14 mouse cellular contexts compared by ENCODE assay signal in genomic region chr2:166665244-166665922, GRCm38 (mm10). TPM values are rescaled to one million over a fixed set of nuclear protein-coding genes. Genes with fewer than 3 reads are reported as not detected.
DNase-seq lines count a peak whose midpoint lies in the region; ATAC-seq lines count a peak whose summit lies in the region.
"Had no signal": no experiment of that assay in that cellular context is flagged by ENCODE, and none has a peak within 500 bp of the region (broad histone marks: within the 10 kb centered on the region; RNA-seq: fewer than 3 reads in every experiment).

No protein-coding gene starts in this region.

- 80% methylated on average over 6 of the region's 6 CpGs for WGBS in embryonic facial prominence, embryonic 15.5 days
- 48% methylated on average over 6 of the region's 6 CpGs for whole genome bisulfite sequencing in liver, embryonic 13.5 days (ENCODE audit: insufficient replicate concordance)
- 58% methylated on average over 6 of the region's 6 CpGs for WGBS in heart, embryonic 11.5 days (ENCODE audit: insufficient replicate concordance)
- 73% methylated on average over 6 of the region's 6 CpGs for whole genome bisulfite sequencing in midbrain, embryonic 14.5 days

- no peak overlapping the region for H3K4me3 ChIP-seq in embryonic facial prominence, embryonic 15.5 days (replicated peaks)
- no peak overlapping the region for H3K4me3 ChIP-seq in liver, embryonic 13.5 days (replicated peaks)
- no peak overlapping the region for H3K4me3 ChIP-seq in heart, embryonic 11.5 days (ENCODE audit: low read depth, low read length)
- no peak overlapping the region for H3K4me3 ChIP-seq in midbrain, embryonic 14.5 days (replicated peaks; ENCODE audit: low read depth, low read length)
- H3K4me3 ChIP-seq: embryonic facial prominence, embryonic 13.5 days; hindbrain, embryonic 12.5 days; lung, embryonic 15.5 days had no signal

- no peaks in the 10 kb centered on the region for H3K36me3 ChIP-seq in embryonic facial prominence, embryonic 15.5 days
- no peaks in the 10 kb centered on the region for H3K36me3 ChIP-seq in liver, embryonic 13.5 days
- H3K36me3 ChIP-seq in heart, embryonic 11.5 days (ENCODE audit: control insufficient read depth, insufficient read depth, low read length), result no peaks in the 10 kb centered on the region
- no peaks in the 10 kb centered on the region for H3K36me3 ChIP-seq in midbrain, embryonic 14.5 days (ENCODE audit: control insufficient read depth, insufficient read depth, low read length)
- H3K36me3 ChIP-seq: embryonic facial prominence, embryonic 13.5 days; hindbrain, embryonic 12.5 days; lung, embryonic 15.5 days had no signal

- 0 out of 2 replicates have a peak overlapping the region, but pooled peaks have one; percentile 7 for H3K27ac ChIP-seq in embryonic facial prominence, embryonic 15.5 days (replicated peaks)
- H3K27ac ChIP-seq in liver, embryonic 13.5 days, result peak overlapping the region; percentile 54
- no peak overlapping the region for H3K27ac ChIP-seq in heart, embryonic 11.5 days (ENCODE audit: low read depth, low read length)
- no peak overlapping the region for H3K27ac ChIP-seq in midbrain, embryonic 14.5 days (replicated peaks; ENCODE audit: low read depth, low read length)
- H3K27ac ChIP-seq: embryonic facial prominence, embryonic 13.5 days; hindbrain, embryonic 12.5 days; lung, embryonic 15.5 days had no signal

- no peaks in the 10 kb centered on the region for H3K27me3 ChIP-seq in embryonic facial prominence, embryonic 15.5 days
- H3K27me3 ChIP-seq in liver, embryonic 13.5 days, result no peaks in the 10 kb centered on the region
- H3K27me3 ChIP-seq in heart, embryonic 11.5 days (ENCODE audit: control insufficient read depth, insufficient read depth, low read length), result no peaks in the 10 kb centered on the region
- H3K27me3 ChIP-seq in midbrain, embryonic 14.5 days (ENCODE audit: control insufficient read depth, insufficient read depth, low read length), result no peaks in the 10 kb centered on the region
- H3K27me3 ChIP-seq: embryonic facial prominence, embryonic 13.5 days; hindbrain, embryonic 12.5 days; lung, embryonic 15.5 days had no signal

- no peak overlapping the region for H3K4me2 ChIP-seq in embryonic facial prominence, embryonic 15.5 days (replicated peaks)
- H3K4me2 ChIP-seq in liver, embryonic 13.5 days, result peak overlapping the region; percentile 42
- H3K4me2 ChIP-seq in heart, embryonic 11.5 days, result no peak overlapping the region
- H3K4me2 ChIP-seq in midbrain, embryonic 14.5 days (ENCODE audit: low read length), result no peak overlapping the region
- H3K4me2 ChIP-seq: embryonic facial prominence, embryonic 13.5 days; hindbrain, embryonic 12.5 days; lung, embryonic 15.5 days had no signal

- DNase-seq in 3T3-L1 (ENCODE audit: low read depth, low spot score), result peak; percentile 16
- peak; percentile 64 for DNase-seq in liver, embryonic 13.5 days
- no peak for DNase-seq in kidney, postnatal 36 days
- DNase-seq in midbrain, embryonic 14.5 days, result no peak
- no peak for DNase-seq in kidney, adult 9 months
- DNase-seq: adrenal gland, adult 8-10 months; cerebellum, adult 2 months had no signal

- H3K9me3 ChIP-seq in embryonic facial prominence, embryonic 15.5 days (replicated peaks), result no peaks in the 10 kb centered on the region
- H3K9me3 ChIP-seq in liver, embryonic 13.5 days (replicated peaks), result no peaks in the 10 kb centered on the region
- no peaks in the 10 kb centered on the region for H3K9me3 ChIP-seq in heart, embryonic 11.5 days (replicated peaks; ENCODE audit: control insufficient read depth, low read length)
- no peaks in the 10 kb centered on the region for H3K9me3 ChIP-seq in midbrain, embryonic 14.5 days (ENCODE audit: control insufficient read depth, low read length)
- H3K9me3 ChIP-seq: embryonic facial prominence, embryonic 13.5 days; G1E; hindbrain, embryonic 12.5 days; lung, embryonic 15.5 days had no signal

- H3K9ac ChIP-seq in embryonic facial prominence, embryonic 15.5 days, result no peak overlapping the region
- H3K9ac ChIP-seq in liver, embryonic 13.5 days, result no peak overlapping the region
- no peak overlapping the region for H3K9ac ChIP-seq in heart, embryonic 11.5 days (ENCODE audit: low read depth, low read length)
- no peak overlapping the region for H3K9ac ChIP-seq in midbrain, embryonic 14.5 days (replicated peaks; ENCODE audit: low read length)
- H3K9ac ChIP-seq: embryonic facial prominence, embryonic 13.5 days; hindbrain, embryonic 12.5 days; lung, embryonic 15.5 days had no signal

- H3K4me1 ChIP-seq in embryonic facial prominence, embryonic 15.5 days, result peaks cover 58% of the 10 kb centered on the region
- H3K4me1 ChIP-seq in liver, embryonic 13.5 days (replicated peaks), result peaks cover 71% of the 10 kb centered on the region
- H3K4me1 ChIP-seq in heart, embryonic 11.5 days (ENCODE audit: control insufficient read depth, insufficient read depth, low read length), result peaks cover 27% of the 10 kb centered on the region
- peaks cover 38% of the 10 kb centered on the region for H3K4me1 ChIP-seq in midbrain, embryonic 14.5 days (ENCODE audit: control insufficient read depth, insufficient read depth, low read length)

- ATAC-seq in CD4-positive, CD25-positive, alpha-beta regulatory T cell, adult 4 months, result peak; percentile 67
- ATAC-seq in embryonic facial prominence, embryonic 15.5 days (ENCODE audit: insufficient number of reproducible peaks, low FRiP score, low TSS enrichment, low read depth), result no peak
- ATAC-seq in liver, embryonic 13.5 days (ENCODE audit: low read depth), result peak; percentile 92
- no peak for ATAC-seq in heart, embryonic 11.5 days (replicated peaks; ENCODE audit: insufficient number of reproducible peaks, low FRiP score, low TSS enrichment)
- no peak for ATAC-seq in midbrain, embryonic 14.5 days (ENCODE audit: low FRiP score, low TSS enrichment)

RNA-seq across cellular contexts. Expression of gene Prex1, which starts 48.2 kb away (rescaled TPM):
- 10 to 100 TPM; 25.0 to 25.2 TPM for polyA plus RNA-seq in CD4-positive, CD25-positive, alpha-beta regulatory T cell, adult 4 months (2017; shearing (Covaris generic))
- 25.5 and 28.0 TPM in 2 replicates for polyA plus RNA-seq in embryonic facial prominence, embryonic 15.5 days (2015; fragmentation: Nextera tagmentation; extraction: Ambion mirVana)
- polyA plus RNA-seq in liver, embryonic 13.5 days (2015; fragmentation: Nextera tagmentation; extraction: Ambion mirVana), result 9.1 and 9.8 TPM in 2 replicates
- polyA plus RNA-seq in heart, embryonic 11.5 days (2014; fragmentation: Nextera tagmentation; extraction: Ambion mirVana), result 7.0 and 10.1 TPM in 2 replicates
- polyA plus RNA-seq in midbrain, embryonic 14.5 days (2014; fragmentation: Nextera tagmentation; extraction: Ambion mirVana), result 20.3 and 24.2 TPM in 2 replicates

Comparison
In these comparisons a context has a peak if more than half of its experiments do, and no peak if none do; other contexts are left out.
1. DNase-seq: peak in 3T3-L1 (single experiment) and liver, embryonic 13.5 days (single experiment); none in kidney, postnatal 36 days (0 of 2), midbrain, embryonic 14.5 days (single experiment) and kidney, adult 9 months (single experiment).
2. ATAC-seq: peak in CD4-positive, CD25-positive, alpha-beta regulatory T cell, adult 4 months (single experiment) and liver, embryonic 13.5 days (single experiment); none in embryonic facial prominence, embryonic 15.5 days (single experiment), heart, embryonic 11.5 days (single experiment) and midbrain, embryonic 14.5 days (single experiment).
3. H3K27ac ChIP-seq: peak in embryonic facial prominence, embryonic 15.5 days (single experiment) and liver, embryonic 13.5 days (single experiment); none in heart, embryonic 11.5 days (single experiment) and midbrain, embryonic 14.5 days (single experiment).